Mouse (Mus musculus): Measurements from ENCODE around the gene Espnl. TPM values are rescaled to one million over a fixed set of nuclear protein-coding genes. Genes with fewer than 3 reads are reported as not detected.

Gene Espnl
- polyA plus RNA-seq (2014; fragmentation: Illumina TruSeq; extraction: RNeasy Lipid Tissue Mini Kit (QIAGEN cat#74804); ENCODE audit: low read depth, low replicate concordance), result not detected

GRCm38 (mm10) chr1:91321760-91322438 is at the start of gene Espnl:
Gene Espnl (plus strand): TSS chr1:91322075.

GRCm38 (mm10) chr1:91297799-91298744 is 23.8 kb upstream of the Espnl start, which contains the start of gene Scly:
Gene Scly (plus strand): TSS chr1:91298338.

GRCm38 (mm10) chr1:91350841-91351240 is 29.0 kb downstream of the Espnl start, which contains the start of gene Klhl30:
Gene Klhl30 (plus strand): TSS chr1:91351016.

GRCm38 (mm10) chr1:91366215-91367108 is 44.6 kb downstream of the Espnl start, which contains the start of gene Erfe:
Gene Erfe (plus strand): TSS chr1:91366430.

Other genes with a start within 250 kb of the Espnl start
- gene Rbm44, start 177.0 kb upstream of the Espnl start, polyA plus RNA-seq (2014; fragmentation: Illumina TruSeq; extraction: RNeasy Lipid Tissue Mini Kit (QIAGEN cat#74804); ENCODE audit: low read depth, low replicate concordance), result not detected
- 10.2 TPM for gene Ramp1, start 142.3 kb upstream of the Espnl start, polyA plus RNA-seq (2014; fragmentation: Illumina TruSeq; extraction: RNeasy Lipid Tissue Mini Kit (QIAGEN cat#74804); ENCODE audit: low read depth, low replicate concordance)
- 48.3 TPM for gene Ube2f, start 71.8 kb upstream of the Espnl start, polyA plus RNA-seq (2014; fragmentation: Illumina TruSeq; extraction: RNeasy Lipid Tissue Mini Kit (QIAGEN cat#74804); ENCODE audit: low read depth, low replicate concordance)
- 15.4 TPM for gene Scly, start 23.7 kb upstream of the Espnl start, polyA plus RNA-seq (2014; fragmentation: Illumina TruSeq; extraction: RNeasy Lipid Tissue Mini Kit (QIAGEN cat#74804); ENCODE audit: low read depth, low replicate concordance)
- gene Klhl30, start 28.9 kb downstream of the Espnl start, polyA plus RNA-seq (2014; fragmentation: Illumina TruSeq; extraction: RNeasy Lipid Tissue Mini Kit (QIAGEN cat#74804); ENCODE audit: low read depth, low replicate concordance), result 45.7 TPM
- not detected for gene Erfe, start 44.4 kb downstream of the Espnl start, polyA plus RNA-seq (2014; fragmentation: Illumina TruSeq; extraction: RNeasy Lipid Tissue Mini Kit (QIAGEN cat#74804); ENCODE audit: low read depth, low replicate concordance)
- gene Ilkap, start 76.7 kb downstream of the Espnl start, polyA plus RNA-seq (2014; fragmentation: Illumina TruSeq; extraction: RNeasy Lipid Tissue Mini Kit (QIAGEN cat#74804); ENCODE audit: low read depth, low replicate concordance), result 66.3 TPM
- gene Hes6, start 92.0 kb downstream of the Espnl start, polyA plus RNA-seq (2014; fragmentation: Illumina TruSeq; extraction: RNeasy Lipid Tissue Mini Kit (QIAGEN cat#74804); ENCODE audit: low read depth, low replicate concordance), result 20.9 TPM
- gene Per2, start 137.2 kb downstream of the Espnl start, polyA plus RNA-seq (2014; fragmentation: Illumina TruSeq; extraction: RNeasy Lipid Tissue Mini Kit (QIAGEN cat#74804); ENCODE audit: low read depth, low replicate concordance), result 3.0 TPM
- gene Traf3ip1, start 172.6 kb downstream of the Espnl start, polyA plus RNA-seq (2014; fragmentation: Illumina TruSeq; extraction: RNeasy Lipid Tissue Mini Kit (QIAGEN cat#74804); ENCODE audit: low read depth, low replicate concordance), result 7.3 TPM
- gene Asb1, start 218.5 kb downstream of the Espnl start, polyA plus RNA-seq (2014; fragmentation: Illumina TruSeq; extraction: RNeasy Lipid Tissue Mini Kit (QIAGEN cat#74804); ENCODE audit: low read depth, low replicate concordance), result 12.3 TPM